Mouse (Mus musculus): Measurements from ENCODE around the gene March10.

The March10 gene

GRCm38 (mm10) chr11:105456497-105456907, at the start of gene March10:
Gene March10 (minus strand): TSS chr11:105456735.
- no peak for DNase-seq (ENCODE audit: low read depth, low spot score)

DNA sequence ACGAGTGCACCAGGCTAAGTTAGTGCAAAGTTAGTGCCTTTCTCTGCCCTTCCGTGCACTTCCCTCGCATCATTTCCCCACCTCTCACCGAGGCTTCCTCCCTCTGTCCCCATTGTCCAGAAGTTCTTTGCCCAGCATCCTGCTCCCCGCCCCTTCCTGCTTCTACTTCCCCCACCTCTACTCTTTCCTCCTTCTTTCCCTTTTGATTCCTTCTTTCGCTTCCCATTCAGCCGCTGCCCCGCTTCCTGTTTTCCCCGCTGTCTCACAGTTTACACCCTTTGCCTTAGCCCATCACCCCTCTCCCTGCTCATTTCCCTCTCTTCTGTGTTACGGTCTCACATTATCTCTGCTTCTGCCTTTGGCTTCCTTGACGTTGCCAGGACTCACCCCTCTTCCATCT, 49.8 kb upstream of the March10 start:
- DNase-seq (ENCODE audit: low read depth, low spot score): no peak

- no peak for DNase-seq (ENCODE audit: low read depth, low spot score)
Observed at GRCm38 (mm10) chr11:105505038-105505437, 48.5 kb upstream of the March10 start.

GRCm38 (mm10) chr11:105502311-105502710, 45.8 kb upstream of the March10 start:
- DNase-seq (ENCODE audit: low read depth, low spot score): no peak

- DNase-seq (ENCODE audit: low read depth, low spot score): no peak
Observed at GRCm38 (mm10) chr11:105497505-105497904, 41.0 kb upstream of the March10 start.

GRCm38 (mm10) chr11:105496665-105497064, 40.1 kb upstream of the March10 start:
- no peak for DNase-seq (ENCODE audit: low read depth, low spot score)

GRCm38 (mm10) chr11:105495591-105496270, 39.2 kb upstream of the March10 start:
- DNase-seq (ENCODE audit: low read depth, low spot score): no peak

DNA sequence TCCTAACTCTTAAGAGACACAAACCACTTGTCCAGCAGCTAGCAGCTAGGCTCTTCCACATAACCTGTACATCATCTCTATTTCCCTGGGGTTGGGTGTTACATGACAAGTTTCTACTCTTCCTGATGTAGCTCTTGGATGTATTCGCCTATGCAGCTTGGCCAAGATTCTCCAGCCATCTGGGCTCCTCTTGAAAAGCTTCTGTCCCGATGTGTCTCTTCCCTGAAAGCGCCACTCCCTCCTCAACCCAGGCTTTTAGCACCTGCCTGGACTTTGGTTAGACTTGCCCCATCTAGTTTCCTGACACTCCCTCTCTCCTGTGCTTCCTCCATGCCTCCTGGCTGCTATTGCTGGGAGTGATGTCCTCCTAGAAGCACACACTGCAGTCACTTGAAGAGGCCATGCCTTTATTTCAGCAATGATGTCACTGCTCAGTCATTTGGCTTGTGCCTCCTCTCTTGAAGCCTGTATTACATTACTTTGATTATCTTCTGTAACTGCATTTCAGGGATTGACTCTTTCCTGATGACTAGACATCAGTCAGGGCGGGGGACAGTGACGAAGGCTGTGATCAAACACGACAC, 38.3 kb upstream of the March10 start:
- DNase-seq (ENCODE audit: low read depth, low spot score): no peak

- DNase-seq (ENCODE audit: low read depth, low spot score): no peak
Observed at GRCm38 (mm10) chr11:105492392-105492791, 35.9 kb upstream of the March10 start.

GRCm38 (mm10) chr11:105490971-105491370, 34.4 kb upstream of the March10 start:
- no peak for DNase-seq (ENCODE audit: low read depth, low spot score)

DNA sequence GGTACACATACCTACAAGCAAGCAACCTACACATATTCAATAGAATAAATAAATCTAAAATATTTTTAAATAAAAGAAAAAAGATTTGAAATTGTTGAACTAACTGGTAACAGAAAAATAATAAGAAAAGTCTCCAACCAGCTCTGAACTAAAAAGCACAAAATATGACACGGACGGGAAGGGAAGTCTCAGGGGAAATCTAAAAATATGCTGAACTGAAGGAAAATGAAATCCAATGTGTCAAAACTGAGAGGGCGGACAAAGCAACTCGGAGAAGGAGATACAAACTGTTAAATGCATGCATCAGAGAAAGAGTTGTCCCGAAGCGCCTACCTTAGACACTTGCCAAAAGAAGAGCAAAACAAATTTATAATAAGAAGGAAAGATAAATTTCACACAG, 28.9 kb upstream of the March10 start:
- no peak for DNase-seq (ENCODE audit: low read depth, low spot score)

DNA sequence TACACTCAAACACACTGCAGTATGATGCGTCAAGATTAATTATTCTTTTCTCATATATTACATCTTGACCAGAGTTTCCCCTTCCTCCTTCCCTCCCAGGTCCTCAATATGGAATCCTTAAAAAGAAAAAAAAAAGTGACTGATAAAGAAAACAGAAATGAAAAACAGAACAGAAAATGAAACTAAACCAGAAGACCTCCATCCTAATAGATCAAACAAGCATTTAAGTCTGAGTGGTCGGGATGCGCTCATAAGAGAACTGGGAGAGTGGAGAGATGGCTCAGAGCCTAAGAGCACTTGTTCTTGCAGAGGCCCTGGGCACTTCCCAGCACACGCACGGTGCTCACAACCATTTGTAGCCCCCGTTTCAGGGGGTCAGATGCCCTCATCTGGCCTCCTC, 28.5 kb upstream of the March10 start:
- no peak for DNase-seq (ENCODE audit: low read depth, low spot score)

DNA sequence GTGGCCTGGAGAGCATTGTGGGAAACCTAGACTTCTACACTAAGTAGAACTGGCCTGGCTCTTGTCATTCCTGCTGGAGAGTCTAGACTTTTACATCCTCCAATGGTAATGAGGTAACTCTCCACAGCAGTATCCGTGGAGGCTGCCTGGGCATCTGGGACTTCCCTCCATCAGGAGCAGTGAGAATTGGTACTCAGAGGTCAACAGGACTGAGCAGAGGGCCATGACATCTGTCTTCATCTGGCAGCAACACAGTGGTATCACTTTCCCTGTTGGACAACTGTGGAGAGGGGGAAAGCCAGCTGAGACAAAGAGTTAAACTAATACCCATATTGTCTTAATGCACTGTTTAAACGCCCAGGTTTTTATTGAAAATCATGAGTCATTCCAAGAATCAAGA, 26.2 kb upstream of the March10 start:
- no peak for DNase-seq (ENCODE audit: low read depth, low spot score)

DNA sequence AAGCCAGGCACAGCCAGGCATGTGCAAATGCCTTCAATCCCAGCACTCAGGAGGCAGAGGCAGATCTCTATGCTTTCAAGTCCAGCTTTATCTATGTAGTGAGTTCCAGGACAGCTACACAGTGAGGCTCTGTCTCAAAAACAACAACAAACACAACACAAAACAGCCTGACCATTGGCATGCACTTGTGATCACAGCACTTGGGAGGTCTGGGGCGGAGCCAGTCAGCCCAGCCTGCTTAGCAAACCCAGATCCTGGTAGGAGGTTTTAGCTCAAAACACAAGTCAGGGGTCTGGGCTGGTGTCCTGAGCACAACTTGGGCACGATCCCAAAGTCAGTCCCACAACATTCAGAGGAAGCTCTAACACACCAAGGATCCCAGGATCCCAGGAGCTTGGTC, 18.2 kb upstream of the March10 start:
- no peak for DNase-seq (ENCODE audit: low read depth, low spot score)

GRCm38 (mm10) chr11:105474352-105474736, 17.8 kb upstream of the March10 start:
- no peak for DNase-seq (ENCODE audit: low read depth, low spot score)

GRCm38 (mm10) chr11:105473716-105474351, 17.3 kb upstream of the March10 start:
- DNase-seq (ENCODE audit: low read depth, low spot score): no peak

GRCm38 (mm10) chr11:105472610-105473009, 16.1 kb upstream of the March10 start:
- no peak for DNase-seq (ENCODE audit: low read depth, low spot score)

DNA sequence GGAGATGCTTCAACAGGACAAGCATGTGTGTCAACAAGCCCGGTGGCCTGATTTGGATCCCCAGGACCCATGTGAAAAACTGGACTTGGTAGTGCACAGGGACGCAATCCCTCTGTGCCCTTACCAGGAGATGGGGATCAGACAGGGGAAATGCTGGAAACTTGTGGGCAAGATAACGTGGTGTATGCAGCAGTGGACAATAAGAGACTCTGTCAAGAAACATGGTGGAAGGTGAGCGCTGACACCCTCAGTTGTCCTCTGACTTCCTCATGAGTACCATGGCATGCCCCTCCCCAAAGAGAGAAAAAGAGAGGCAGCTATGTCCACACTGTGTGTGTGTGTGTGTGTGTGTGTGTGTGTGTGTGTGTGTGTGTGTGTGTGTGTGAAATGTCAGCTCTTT, 14.4 kb upstream of the March10 start:
- no peak for DNase-seq (ENCODE audit: low read depth, low spot score)

GRCm38 (mm10) chr11:105469561-105469960, 13.0 kb upstream of the March10 start:
- no peak for DNase-seq (ENCODE audit: low read depth, low spot score)

DNA sequence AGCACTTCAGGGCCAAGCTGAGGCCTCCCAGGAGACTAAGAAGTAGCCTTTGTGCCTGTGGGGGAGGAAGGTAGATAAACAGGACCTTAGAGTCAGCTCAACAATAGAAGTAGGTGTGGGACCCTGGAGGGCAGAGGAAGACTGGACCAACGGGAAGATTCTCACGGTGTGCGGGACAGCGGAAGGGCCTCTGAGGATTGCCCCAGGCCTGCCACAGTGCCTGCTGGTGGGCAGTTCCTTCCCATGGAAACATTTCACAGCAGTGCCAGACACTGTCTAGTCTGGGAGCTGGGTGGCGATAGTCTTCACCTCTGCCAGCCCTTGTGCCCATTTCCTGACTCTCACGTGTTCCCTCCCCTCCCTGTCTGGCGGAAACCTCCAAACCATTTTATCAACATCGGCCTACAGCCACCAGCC, 12.6 kb upstream of the March10 start:
- no peak for DNase-seq (ENCODE audit: low read depth, low spot score)

GRCm38 (mm10) chr11:105468436-105468835, 11.9 kb upstream of the March10 start:
- no peak for DNase-seq (ENCODE audit: low read depth, low spot score)

DNA sequence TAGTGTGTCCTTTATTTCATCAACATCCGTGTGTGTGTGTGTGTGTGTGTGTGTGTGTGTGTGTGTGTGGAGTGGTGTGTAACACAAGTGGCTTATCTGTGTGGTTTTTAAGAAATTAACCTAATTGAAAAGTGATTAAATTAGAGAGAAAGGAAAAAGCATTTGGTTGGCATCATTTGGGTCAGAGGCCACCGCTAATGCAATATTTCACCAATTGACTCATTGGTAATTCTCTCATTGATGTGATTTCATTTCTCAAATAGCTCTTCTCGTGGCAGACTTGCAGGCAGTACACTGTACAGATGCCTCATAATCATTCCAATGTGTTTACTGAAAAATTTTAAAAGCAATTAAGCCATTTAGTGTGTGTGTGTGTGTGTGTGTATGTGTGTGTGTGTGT, 11.3 kb upstream of the March10 start:
- no peak for DNase-seq (ENCODE audit: low read depth, low spot score)

DNA sequence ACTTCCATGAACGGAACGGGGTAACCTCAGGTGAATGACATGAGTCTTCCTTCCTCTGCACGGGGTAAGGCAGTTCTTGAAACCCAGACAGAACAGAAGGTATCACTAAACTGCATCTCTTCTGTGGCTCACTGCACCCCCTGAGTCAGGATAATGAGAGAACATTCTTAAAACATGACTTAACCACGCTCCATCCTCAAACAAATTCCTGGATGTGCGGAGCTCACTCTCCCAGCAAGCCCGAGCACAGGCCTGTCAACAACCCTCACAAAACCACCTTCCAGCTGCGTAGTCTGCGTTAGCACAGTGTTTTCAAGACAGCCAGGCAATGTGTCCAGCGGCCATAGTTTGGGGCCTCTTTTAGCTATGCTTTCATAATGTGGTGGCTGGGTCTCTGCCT, 10.7 kb upstream of the March10 start:
- DNase-seq (ENCODE audit: low read depth, low spot score): no peak
